Mouse (Mus musculus) megakaryocyte, embryonic 14.5 days (primary cell): ENCODE measurements around the gene Trp53rka. TPM values are rescaled to one million over a fixed set of nuclear protein-coding genes. Genes with fewer than 3 reads are reported as not detected.

ENCODE experiments used
- H3K27me3 ChIP-seq: replicated peaks from 2 replicates; pipeline ENCODE3; 2012; ENCODE audit warnings: inconsistent platforms
- H3K36me3 ChIP-seq: replicated peaks from 2 replicates; pipeline ENCODE3; 2012; ENCODE audit warnings: low read length, inconsistent platforms, mixed read lengths
- H3K4me1 ChIP-seq: 2 replicates; pipeline ENCODE4 v1.6.1; 2012; ENCODE audit warnings: inconsistent platforms
- H3K4me3 ChIP-seq: replicated peaks from 2 replicates; pipeline ENCODE3; 2012; ENCODE audit warnings: moderate library complexity, mild to moderate bottlenecking, inconsistent platforms
- H3K9me3 ChIP-seq: 2 replicates; pipeline ENCODE4 v1.6.1; 2012; ENCODE audit warnings: inconsistent platforms
- FLI1 ChIP-seq: IDR thresholded peaks from 2 replicates; pipeline ENCODE4 v1.6.1; 2012; ENCODE audit warnings: low read length, inconsistent platforms, mixed read lengths
- GATA1 ChIP-seq: IDR thresholded peaks from 3 replicates; pipeline ENCODE4 v1.6.1; 2012; ENCODE audit warnings: mixed read lengths, low read length, inconsistent platforms, borderline replicate concordance
- polyA plus RNA-seq: library from polyadenylated mRNA; stranded (reverse); fragments of >175 nt; gene quantifications from 2 replicates; pipeline ENCODE4 v1.2.3, GENCODE M21; 2012; ENCODE audit warnings: low replicate concordance; ENCODE audit not compliant: insufficient read depth

Trp53rka gene
- polyA plus RNA-seq, 1 experiment, result 17.6 TPM

GRCm38 (mm10) chr2:165458189-165458588 lies 34.9 kb downstream of the Trp53rka start:
- H3K9me3 ChIP-seq, result no peaks in the 10 kb centered on the region
- H3K4me3 ChIP-seq, result no peak overlapping the region
- H3K4me1 ChIP-seq, result peaks cover 19% of the 10 kb centered on the region
- TF ChIP-seq FLI1 (no peak), GATA1 (no peak)
- peaks cover 58% of the 10 kb centered on the region for H3K27me3 ChIP-seq
- no peaks in the 10 kb centered on the region for H3K36me3 ChIP-seq

DNA sequence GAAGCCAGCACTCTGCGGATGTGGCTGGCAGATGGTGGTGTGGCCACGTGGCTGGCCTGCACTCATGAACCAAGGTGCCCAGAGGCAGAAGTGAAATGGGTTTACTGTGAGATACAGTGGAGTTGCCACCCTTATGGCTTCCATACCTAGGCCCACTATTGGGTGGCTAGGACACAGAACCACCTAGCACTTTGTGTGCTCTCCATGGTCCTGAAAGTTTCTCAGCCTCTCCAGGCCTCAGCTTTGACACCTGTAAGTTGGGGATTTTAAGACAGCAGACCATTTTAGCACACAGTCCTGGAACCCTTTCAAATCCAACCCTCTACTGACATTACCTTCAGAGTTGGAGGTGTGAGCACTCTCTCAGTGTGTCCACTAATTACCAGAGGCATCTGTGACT lies 36.4 kb downstream of the Trp53rka start:
- peaks cover 30% of the 10 kb centered on the region for H3K4me1 ChIP-seq
- H3K27me3 ChIP-seq, result peaks cover 45% of the 10 kb centered on the region
- TF ChIP-seq FLI1 (no peak), GATA1 (no peak)
- no peak overlapping the region for H3K4me3 ChIP-seq
- no peaks in the 10 kb centered on the region for H3K9me3 ChIP-seq
- no peaks in the 10 kb centered on the region for H3K36me3 ChIP-seq

GRCm38 (mm10) chr2:165452730-165453693 lies 40.1 kb downstream of the Trp53rka start:
- peaks cover 32% of the 10 kb centered on the region for H3K4me1 ChIP-seq

DNA sequence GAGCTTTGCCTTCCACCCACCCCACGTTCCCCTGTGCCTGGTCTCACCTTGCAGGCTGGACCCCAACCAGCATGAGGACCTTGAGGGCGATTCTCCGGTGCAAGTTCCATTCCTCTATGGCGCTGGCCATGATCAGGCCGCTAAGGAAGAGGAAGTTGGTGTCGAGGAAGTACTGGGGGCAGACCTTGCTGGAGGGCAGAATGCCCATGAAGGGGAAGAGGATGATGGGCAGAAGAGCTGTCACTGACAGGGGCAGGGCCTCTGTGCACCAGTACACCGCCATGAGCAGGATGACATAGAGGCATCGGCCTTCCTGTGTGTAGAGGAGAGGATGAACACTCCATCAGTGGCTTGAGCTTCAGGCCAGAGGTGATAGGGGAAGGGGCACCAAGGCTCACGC lies 44.6 kb downstream of the Trp53rka start:
- Histone ChIP-seq H3K9me3 (peaks cover 8% of the 10 kb centered on the region; the same call in 1 of the 2 replicates), H3K4me1 (peaks cover 18% of the 10 kb centered on the region), H3K27me3 (peaks cover 30% of the 10 kb centered on the region), H3K4me3 (peak overlapping the region; percentile 44), H3K36me3 (no peaks in the 10 kb centered on the region)
- TF ChIP-seq FLI1 (no peak), GATA1 (no peak)

More at GRCm38 (mm10) chr2:165452730-165453693, 40.1 kb downstream of the Trp53rka start:
- H3K9me3 ChIP-seq, result peaks cover 8% of the 10 kb centered on the region; the same call in 1 of the 2 replicates
- no peaks in the 10 kb centered on the region for H3K36me3 ChIP-seq
- peak overlapping the region; percentile 3 for H3K4me3 ChIP-seq
- H3K27me3 ChIP-seq, result peaks cover 23% of the 10 kb centered on the region
- TF ChIP-seq GATA1 (no peak), FLI1 (no peak)

DNA sequence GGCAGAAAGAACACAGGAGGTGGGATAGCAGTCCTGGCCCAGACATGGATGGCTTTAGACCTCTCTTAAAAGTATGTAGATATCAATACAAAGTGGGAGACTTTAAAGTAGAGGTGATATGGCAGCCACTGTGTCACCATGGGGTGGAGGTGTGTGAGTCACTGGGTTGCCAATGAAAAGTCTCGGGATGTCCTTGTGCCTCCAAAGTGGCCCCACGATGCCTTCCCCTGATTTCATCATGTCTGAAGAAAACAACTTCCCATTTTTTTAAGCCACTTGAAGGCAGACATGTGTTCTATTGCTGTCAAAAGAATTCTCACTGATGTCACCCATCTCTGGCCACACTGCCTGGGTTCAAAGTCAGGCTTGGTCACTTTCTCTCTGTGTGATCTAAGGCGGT lies 48.3 kb downstream of the Trp53rka start:
- peaks cover 8% of the 10 kb centered on the region; the same call in 1 of the 2 replicates for H3K9me3 ChIP-seq
- TF ChIP-seq FLI1 (no peak), GATA1 (no peak)
- H3K27me3 ChIP-seq, result peaks cover 45% of the 10 kb centered on the region
- peaks cover 4% of the 10 kb centered on the region; the same call in 1 of the 2 replicates for H3K4me1 ChIP-seq
- H3K4me3 ChIP-seq, result no peak overlapping the region
- no peaks in the 10 kb centered on the region for H3K36me3 ChIP-seq

DNA sequence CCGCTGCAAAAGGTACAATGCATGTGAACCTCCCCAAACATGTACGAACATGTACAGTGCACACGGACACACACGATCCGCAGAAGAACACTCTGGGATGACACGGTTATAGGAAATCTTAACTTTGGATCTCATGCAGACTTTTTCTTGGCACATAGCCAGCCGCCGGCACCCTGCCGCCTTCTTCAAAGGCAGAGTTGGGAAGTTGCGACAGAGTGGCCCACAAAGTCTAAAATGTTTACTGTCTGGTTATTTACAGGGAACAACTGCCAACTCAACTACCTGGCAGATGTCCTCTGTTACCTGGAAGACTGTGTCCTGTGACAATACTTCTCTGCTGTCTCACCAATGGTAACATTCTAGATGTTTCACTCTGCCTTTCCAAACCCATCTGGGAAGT lies 50.1 kb downstream of the Trp53rka start:
- no peaks in the 10 kb centered on the region for H3K9me3 ChIP-seq
- no peak overlapping the region for H3K4me3 ChIP-seq
- H3K4me1 ChIP-seq, result no peaks in the 10 kb centered on the region; the same call in 1 of the 2 replicates
- no peaks in the 10 kb centered on the region for H3K36me3 ChIP-seq
- peaks cover 54% of the 10 kb centered on the region for H3K27me3 ChIP-seq
- TF ChIP-seq GATA1 (no peak), FLI1 (no peak)

- Histone ChIP-seq H3K4me3 (no peak overlapping the region), H3K36me3 (no peaks in the 10 kb centered on the region), H3K4me1 (no peaks in the 10 kb centered on the region; the same call in 1 of the 2 replicates), H3K27me3 (peaks cover 59% of the 10 kb centered on the region), H3K9me3 (no peaks in the 10 kb centered on the region)
- TF ChIP-seq FLI1 (no peak), GATA1 (no peak)
Observed at GRCm38 (mm10) chr2:165441613-165442012, 51.5 kb downstream of the Trp53rka start.

Other genes starting within 250 kb of the Trp53rka start
- gene Slc35c2, start 205.5 kb downstream of the Trp53rka start, polyA plus RNA-seq, result 55.8 and 62.9 TPM in 2 replicates
- gene Elmo2, start 166.8 kb downstream of the Trp53rka start, polyA plus RNA-seq, result 15.3 and 16.3 TPM in 2 replicates
- not detected in 2 replicates for gene Zfp663, start 124.6 kb downstream of the Trp53rka start, polyA plus RNA-seq
- gene Zfp334, start 105.1 kb downstream of the Trp53rka start, polyA plus RNA-seq, result not detected in 2 replicates
- 2.1 TPM in 1 of 2 replicates, not detected in the other for gene Ocstamp, start 92.9 kb downstream of the Trp53rka start, polyA plus RNA-seq
- not detected in 2 replicates for gene Slc13a3, start 20.1 kb downstream of the Trp53rka start, polyA plus RNA-seq
- not detected in 2 replicates for gene Slc2a10, start 10.5 kb upstream of the Trp53rka start, polyA plus RNA-seq
- gene Eya2, start 101.7 kb upstream of the Trp53rka start, polyA plus RNA-seq, result 16.3 and 25.6 TPM in 2 replicates